Mouse (Mus musculus) small intestine, adult 2 months (tissue): ENCODE results near the gene Snx33. TPM values are rescaled to one million over a fixed set of nuclear protein-coding genes. Genes with fewer than 3 reads are reported as not detected.

Experiments used
- H3K27ac ChIP-seq: fragments of 200-500 bp; 2 replicates; pipeline ENCODE4 v1.5.1; 2012; ENCODE audit warnings: low read depth, low read length, control low read depth, inconsistent platforms; ENCODE audit not compliant: insufficient read depth
- H3K27me3 ChIP-seq: fragments of 200-500 bp; 2 replicates; pipeline ENCODE4 v1.6.1; 2012; ENCODE audit warnings: mild to moderate bottlenecking, moderate library complexity, low read length, inconsistent platforms; ENCODE audit not compliant: control insufficient read depth, insufficient read depth
- H3K36me3 ChIP-seq: fragments of 200-500 bp; 2 replicates; pipeline ENCODE4 v1.6.1; 2012; ENCODE audit warnings: mild to moderate bottlenecking, low read length, control low read depth, inconsistent platforms; ENCODE audit not compliant: control insufficient read depth, insufficient read depth
- H3K4me1 ChIP-seq: fragments of 200-500 bp; 2 replicates; pipeline ENCODE4 v1.6.1; 2012; ENCODE audit warnings: low read length, inconsistent platforms, mixed read lengths; ENCODE audit not compliant: control insufficient read depth, insufficient read depth, insufficient read length
- H3K4me3 ChIP-seq: fragments of 200-500 bp; 2 replicates; pipeline ENCODE4 v1.5.1; 2012; ENCODE audit warnings: low read depth, mild to moderate bottlenecking, control low read depth, inconsistent platforms, low read length, moderate library complexity
- CTCF ChIP-seq: fragments of 200-500 bp; IDR thresholded peaks from 2 replicates; pipeline ENCODE4 v1.5.1; 2012; ENCODE audit warnings: low read depth, mild to moderate bottlenecking, control low read depth, inconsistent platforms, low read length, moderate library complexity, mixed read lengths; ENCODE audit not compliant: insufficient replicate concordance, insufficient read length; ENCODE audit errors: extremely low read depth
- POLR2A ChIP-seq: fragments of 200-500 bp; IDR thresholded peaks from 2 replicates; pipeline ENCODE4 v1.6.1; 2012; ENCODE audit warnings: low read depth, mild to moderate bottlenecking, control low read depth, inconsistent platforms, low read length, moderate library complexity
- WGBS: fragments of 180-500 bp; shearing (Covaris S2); methylation state at CpG from one replicate; pipeline ENCODE4 v1.1.7; 2018; 5-methylcytosine and 5-hydroxymethylcytosine counted together
- polyA plus RNA-seq: library from polyadenylated mRNA; depleted of rRNA; stranded (reverse); fragments of >200 nt; gene quantifications from 2 replicates; pipeline ENCODE4 v1.2.3, GENCODE M21; 2012

Gene Snx33
- polyA plus RNA-seq, 1 experiment, result 3.8 TPM

GRCm38 (mm10) chr9:56899409-56899808 lies 28.8 kb downstream of the Snx33 start:
- 93% methylated on average over 11 of the region's 11 CpGs for WGBS

DNA sequence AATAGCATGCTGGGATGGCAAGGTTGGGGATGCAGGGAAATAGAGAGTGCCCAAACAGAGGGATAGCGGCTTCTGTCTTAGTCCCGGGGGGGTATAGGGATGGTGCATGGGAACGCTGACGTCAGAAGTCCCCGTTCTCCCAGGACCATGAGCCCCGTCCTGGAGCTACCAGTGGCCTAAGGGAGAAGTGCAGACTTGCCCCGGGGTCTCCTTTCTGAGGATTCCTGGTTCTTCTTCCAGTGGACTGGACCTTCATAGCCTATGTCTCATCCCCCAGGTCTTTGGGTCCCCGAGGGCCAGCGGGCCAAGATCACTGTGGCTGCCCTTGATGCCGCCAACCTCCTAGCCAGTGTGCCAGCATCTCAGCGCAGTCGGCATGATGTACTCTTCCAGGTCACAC lies 31.4 kb downstream of the Snx33 start:
- H3K27ac ChIP-seq, result no peak overlapping the region
- H3K4me1 ChIP-seq, result peaks cover 13% of the 10 kb centered on the region
- no peak overlapping the region for H3K4me3 ChIP-seq
- no peak for TF ChIP-seq POLR2A
- TF ChIP-seq CTCF, result no peak
- no peaks in the 10 kb centered on the region for H3K27me3 ChIP-seq
- WGBS, result 92% methylated on average over 12 of the region's 12 CpGs
- no peaks in the 10 kb centered on the region for H3K36me3 ChIP-seq

More at GRCm38 (mm10) chr9:56899409-56899808, 28.8 kb downstream of the Snx33 start:
- TF ChIP-seq POLR2A, result no peak
- TF ChIP-seq CTCF, result no peak
- Histone ChIP-seq H3K4me1 (peaks cover 13% of the 10 kb centered on the region), H3K36me3 (no peaks in the 10 kb centered on the region), H3K4me3 (no peak overlapping the region), H3K27ac (no peak overlapping the region), H3K27me3 (no peaks in the 10 kb centered on the region)

GRCm38 (mm10) chr9:56894006-56894405 lies 34.2 kb downstream of the Snx33 start:
- no peak overlapping the region for H3K27ac ChIP-seq
- no peaks in the 10 kb centered on the region for H3K36me3 ChIP-seq
- H3K4me3 ChIP-seq, result no peak overlapping the region
- H3K27me3 ChIP-seq, result no peaks in the 10 kb centered on the region
- peaks cover 3% of the 10 kb centered on the region; the same call in 1 of the 2 replicates for H3K4me1 ChIP-seq
- TF ChIP-seq CTCF, result no peak
- no peak for TF ChIP-seq POLR2A
- 13% methylated on average over 3 of the region's 3 CpGs for WGBS

- peaks cover 3% of the 10 kb centered on the region; the same call in 1 of the 2 replicates for H3K4me1 ChIP-seq
- WGBS, result 84% methylated on average over 8 of the region's 8 CpGs
- no peaks in the 10 kb centered on the region for H3K27me3 ChIP-seq
- no peak overlapping the region for H3K27ac ChIP-seq
- no peak overlapping the region for H3K4me3 ChIP-seq
- TF ChIP-seq CTCF, result no peak
- no peak for TF ChIP-seq POLR2A
- H3K36me3 ChIP-seq, result no peaks in the 10 kb centered on the region
These were observed 34.9 kb downstream of the Snx33 start for GRCm38 (mm10) chr9:56893313-56893712.

GRCm38 (mm10) chr9:56892111-56892510 lies 36.1 kb downstream of the Snx33 start:
- Histone ChIP-seq H3K27me3 (no peaks in the 10 kb centered on the region), H3K36me3 (no peaks in the 10 kb centered on the region), H3K4me3 (no peak overlapping the region), H3K4me1 (peaks cover 3% of the 10 kb centered on the region; the same call in 1 of the 2 replicates), H3K27ac (no peak overlapping the region)
- 92% methylated on average over 10 of the region's 10 CpGs for WGBS
- TF ChIP-seq POLR2A (no peak), CTCF (no peak)

DNA sequence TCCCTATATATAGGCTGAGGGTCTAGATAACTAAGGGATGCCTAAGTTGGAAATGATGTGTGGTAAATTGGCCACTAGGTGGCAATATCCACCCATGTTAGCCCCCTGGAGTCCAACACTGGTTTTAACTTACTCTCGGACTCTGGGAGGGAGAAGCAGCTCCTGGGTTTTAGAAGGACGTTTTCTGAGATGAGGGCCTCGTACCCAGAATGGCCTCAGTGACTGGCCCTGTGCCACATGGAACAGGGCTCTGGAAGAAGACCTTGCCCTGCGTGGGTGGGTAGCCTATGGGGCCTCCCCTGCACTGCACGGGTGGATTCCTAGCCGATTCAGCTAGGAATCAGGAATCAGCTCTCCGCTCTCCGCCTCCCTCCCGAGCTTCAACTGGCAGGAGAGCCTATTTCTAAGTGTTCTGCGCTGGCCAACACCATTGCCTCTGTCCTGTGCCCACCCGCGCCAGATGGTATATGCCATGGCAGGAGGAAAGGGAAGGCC lies 36.6 kb downstream of the Snx33 start:
- Histone ChIP-seq H3K27ac (no peak overlapping the region), H3K4me1 (peaks cover 3% of the 10 kb centered on the region; the same call in 1 of the 2 replicates), H3K4me3 (no peak overlapping the region), H3K36me3 (no peaks in the 10 kb centered on the region), H3K27me3 (no peaks in the 10 kb centered on the region)
- peak; percentile 54; the same call in 1 of the 2 replicates for TF ChIP-seq CTCF
- no peak for TF ChIP-seq POLR2A
- 35% methylated on average over 12 of the region's 12 CpGs for WGBS

DNA sequence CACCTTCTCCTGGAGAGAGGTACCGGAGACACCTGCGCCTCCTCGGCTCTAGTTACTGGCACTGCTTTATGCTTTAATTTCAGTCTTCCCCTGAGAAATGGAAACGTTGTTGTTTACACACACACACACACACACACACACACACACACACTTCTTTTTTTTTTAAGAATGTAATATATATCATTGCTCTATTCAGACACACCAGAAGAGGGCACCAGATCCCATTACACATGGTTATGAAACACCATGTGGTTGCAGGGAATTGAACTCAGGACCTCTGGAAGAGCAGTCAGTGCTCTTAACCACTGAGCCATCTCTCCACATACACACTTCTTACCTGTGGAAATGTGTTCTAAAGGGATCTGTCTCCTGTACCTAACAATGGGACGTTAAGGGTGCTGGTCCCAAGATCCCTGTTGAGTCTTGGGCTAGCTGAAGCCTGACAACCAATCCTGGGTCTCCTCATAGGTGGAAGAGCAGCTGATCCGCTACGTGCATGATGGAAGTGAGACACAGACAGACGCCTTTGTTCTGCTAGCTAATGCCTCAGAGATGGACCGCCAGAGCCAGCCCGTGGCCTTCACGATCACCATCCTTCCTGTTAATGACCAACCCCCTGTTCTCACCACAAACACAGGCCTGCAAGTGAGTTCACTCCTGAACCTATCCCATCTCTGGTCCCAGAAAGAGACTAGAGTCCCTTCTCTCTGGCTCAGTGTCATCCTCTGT lies 37.5 kb downstream of the Snx33 start:
- 64% methylated on average over 11 of the region's 11 CpGs for WGBS

More for the DNA sequence above, 37.5 kb downstream of the Snx33 start:
- no peak overlapping the region for H3K4me3 ChIP-seq
- TF ChIP-seq POLR2A (no peak), CTCF (no peak)
- H3K36me3 ChIP-seq, result no peaks in the 10 kb centered on the region
- no peak overlapping the region for H3K27ac ChIP-seq
- H3K4me1 ChIP-seq, result peaks cover 3% of the 10 kb centered on the region; the same call in 1 of the 2 replicates
- H3K27me3 ChIP-seq, result no peaks in the 10 kb centered on the region
